Mouse (Mus musculus): Measurements from ENCODE around the gene Cdk4.
"Not testable (repeated sequence)": the region's sequence is repeated elsewhere in the genome, so short reads cannot be mapped to it uniquely, and the experiment has no call there.

Cdk4 gene

GRCm38 (mm10) chr10:127058161-127058560 is 5.2 kb upstream of the Cdk4 start:
- DNase-seq = peak; percentile 72

- DNase-seq = no peak
These were observed 4.6 kb upstream of the Cdk4 start for GRCm38 (mm10) chr10:127058708-127059107.

GRCm38 (mm10) chr10:127059174-127059967 is 4.0 kb upstream of the Cdk4 start:
- DNase-seq = no peak

- peak; percentile 77 for DNase-seq
These were observed 3.1 kb upstream of the Cdk4 start, which contains the start of gene March9 for GRCm38 (mm10) chr10:127059968-127060916. Gene March9, minus strand, starts transcription at chr10:127060184.

GRCm38 (mm10) chr10:127061085-127061484 is 2.2 kb upstream of the Cdk4 start:
- no peak for DNase-seq

GRCm38 (mm10) chr10:127061513-127061912 is 1.8 kb upstream of the Cdk4 start:
- DNase-seq = no peak

GRCm38 (mm10) chr10:127062101-127062500 is 1.2 kb upstream of the Cdk4 start:
- DNase-seq = not testable (repeated sequence)

GRCm38 (mm10) chr10:127062503-127062902 is 831 bp upstream of the Cdk4 start:
- DNase-seq = no peak

GRCm38 (mm10) chr10:127063913-127064870 is 858 bp downstream of the Cdk4 start:
- DNase-seq = no peak

- DNase-seq = no peak
These were observed 2.6 kb downstream of the Cdk4 start for GRCm38 (mm10) chr10:127065981-127066380.

- no peak for DNase-seq
These were observed 3.2 kb downstream of the Cdk4 start for GRCm38 (mm10) chr10:127066519-127067018.

GRCm38 (mm10) chr10:127068360-127069038 is 5.2 kb downstream of the Cdk4 start:
- DNase-seq = no peak

- DNase-seq = no peak
These were observed 6.2 kb downstream of the Cdk4 start for GRCm38 (mm10) chr10:127069281-127070189.

GRCm38 (mm10) chr10:127070190-127071121 is 7.1 kb downstream of the Cdk4 start, which contains the start of gene Tspan31:
Gene Tspan31, minus strand, starts transcription at chr10:127070264.
- DNase-seq = peak; percentile 90

- DNase-seq = no peak
These were observed 7.9 kb downstream of the Cdk4 start for GRCm38 (mm10) chr10:127071203-127071602.

- not testable (repeated sequence) for DNase-seq
These were observed 8.9 kb downstream of the Cdk4 start for GRCm38 (mm10) chr10:127072270-127072669.

GRCm38 (mm10) chr10:127072969-127073368 is 9.6 kb downstream of the Cdk4 start:
- not testable (repeated sequence) for DNase-seq

GRCm38 (mm10) chr10:127073981-127074380 is 10.6 kb downstream of the Cdk4 start:
- DNase-seq = no peak

- DNase-seq = no peak
These were observed 11.7 kb downstream of the Cdk4 start, which contains the start of gene Agap2 for GRCm38 (mm10) chr10:127075080-127075479. Gene Agap2, plus strand, starts transcription at chr10:127075284.
